Mouse (Mus musculus): ENCODE measurements at regions not wholly inside any gene's neighbourhood (a gene's known extent, or its start where the extent isn't known, plus 50 kb on each side); places are given as distances from the start of the nearest gene placed in this dataset.

GRCm38 (mm10) chr3:137563541-137564080, 57.8 kb upstream of the Ddit4l start:
- no peak for DNase-seq

- DNase-seq = peak; percentile 49
These were observed 57.1 kb upstream of the Ddit4l start for GRCm38 (mm10) chr3:137564282-137564681.

GRCm38 (mm10) chr3:137568580-137569313, 52.7 kb upstream of the Ddit4l start:
- DNase-seq = no peak
